Mouse (Mus musculus) gastrocnemius, adult 18-20 months (tissue): Measurements from ENCODE around the gene Clec1a. TPM values are rescaled to one million over a fixed set of nuclear protein-coding genes. Genes with fewer than 3 reads are reported as not detected.
A peak's percentile ranks its signal among the peaks of the same experiment; 100 is the strongest.
"Not testable (repeated sequence)": the region's sequence is repeated elsewhere in the genome, so short reads cannot be mapped to it uniquely, and the experiment has no call there.

Experiments
- DNase-seq: peaks from one replicate; pipeline ENCODE4 v3.0.0; 2021; ENCODE audit warnings: low spot score
- long read RNA-seq, 2 experiments: library from polyadenylated mRNA; stranded (forward); transcript quantifications; one replicate each; pipeline ENCODE4 v2.0.0; 2021
- total RNA-seq, 2 experiments: library from RNA; stranded (reverse); gene quantifications; 2 replicates each; pipeline ENCODE4 v1.2.3; 2021

Gene Clec1a
- 1 to 10 TPM; 1.6 to 1.8 TPM for total RNA-seq
- long read RNA-seq, experiment 1, partial matches to known transcripts = 0 of 1 reads
- long read RNA-seq, experiment 1, other reads (novel, unspliced or antisense) = 1 of 1 reads
- long read RNA-seq, experiment 2, partial matches to known transcripts = 1 of 1 reads
- long read RNA-seq, experiment 2, other reads (novel, unspliced or antisense) = 0 of 1 reads

DNA sequence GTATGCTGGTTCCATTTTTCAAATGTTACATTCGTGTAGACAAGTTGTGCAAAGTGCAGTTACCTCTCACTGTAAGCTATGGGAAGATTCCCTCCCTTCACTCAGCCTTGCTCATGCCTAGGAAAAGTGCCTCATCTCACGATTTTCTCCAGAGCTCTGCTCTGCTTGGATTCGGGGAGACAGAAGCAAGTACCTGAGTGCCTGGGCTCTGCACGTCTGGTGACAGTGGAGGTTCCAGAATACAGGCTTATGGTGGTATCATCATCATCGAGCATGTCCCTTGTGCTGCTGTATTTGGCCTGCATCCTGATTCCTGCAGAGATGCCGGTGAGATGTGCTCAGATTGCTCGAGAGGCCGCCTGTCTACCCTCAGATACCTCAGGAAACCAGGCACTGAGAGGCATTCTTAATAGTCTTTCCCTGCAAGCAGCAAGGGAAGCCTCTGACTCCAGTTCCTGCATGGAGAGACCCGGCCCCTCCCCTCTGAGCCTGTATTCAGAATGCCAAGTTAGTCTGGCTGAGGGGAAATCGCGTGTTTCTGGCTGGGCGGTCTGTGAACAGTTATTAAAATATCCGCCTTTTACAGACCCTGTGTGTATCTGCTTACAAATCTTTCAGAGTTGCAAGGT, at the start of gene Clec1a:
Gene Clec1a, minus strand, starts transcription at position 590 of the 629 bp plus-strand sequence.
- peak; percentile 47 for DNase-seq

DNA sequence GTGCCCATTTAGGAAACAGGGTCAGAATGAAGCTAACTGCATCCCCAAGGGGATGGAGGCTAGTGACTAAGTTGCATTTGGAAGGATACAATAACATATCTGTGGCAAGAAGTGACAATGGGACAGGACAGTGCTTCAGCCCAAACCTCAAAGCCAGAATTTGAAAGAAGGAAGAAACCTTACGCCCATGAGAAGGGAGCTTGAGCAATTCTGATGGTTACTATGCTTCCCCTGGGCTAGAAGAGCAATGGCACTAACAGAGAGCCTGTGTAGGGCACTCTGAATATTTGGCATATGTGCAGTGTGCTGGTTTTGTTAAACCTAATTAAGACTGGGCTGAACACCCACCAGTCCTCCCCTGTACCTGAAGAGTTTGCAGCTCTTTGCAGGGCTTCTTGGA, 47.7 kb upstream of the Clec1a start:
- not testable (repeated sequence) for DNase-seq

DNA sequence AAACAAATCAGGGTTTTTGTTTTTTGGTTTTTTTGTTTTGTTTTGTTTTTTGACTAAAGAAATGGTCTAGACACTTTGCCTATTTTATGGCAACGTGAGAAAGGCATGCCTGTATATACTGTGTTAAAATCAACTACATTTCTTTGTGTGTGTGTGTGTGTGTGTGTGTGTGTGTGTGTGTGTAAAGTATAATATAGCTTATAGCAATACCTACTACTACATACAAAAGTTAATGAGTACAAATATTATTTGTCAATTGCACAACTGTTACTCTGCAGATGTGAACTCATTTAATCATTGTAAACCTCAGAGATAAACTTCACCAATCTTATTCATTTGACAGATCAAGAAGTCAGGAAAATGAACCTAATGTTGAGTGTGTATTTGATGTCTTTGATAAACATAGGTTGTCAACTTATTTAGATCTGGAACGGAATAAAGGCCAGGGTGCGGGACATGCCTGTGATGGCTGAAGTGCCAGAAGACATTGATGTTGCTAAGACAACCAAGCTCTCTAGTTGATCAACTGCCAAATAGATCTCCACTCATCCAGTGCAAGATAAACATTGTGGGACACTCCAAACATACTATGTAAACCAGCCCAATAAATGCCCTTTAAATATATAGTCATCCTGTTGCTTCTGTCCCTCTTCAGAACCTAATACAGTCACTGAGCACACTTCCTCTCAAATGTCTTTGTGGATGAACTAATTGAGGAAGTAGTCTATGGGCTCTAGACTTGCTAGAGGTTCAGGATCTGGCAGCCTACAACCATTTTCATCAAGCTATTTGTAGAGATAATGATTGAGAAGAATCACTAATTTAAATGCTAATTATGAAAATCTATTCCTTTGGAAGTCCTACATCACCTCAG, 45.8 kb upstream of the Clec1a start:
- DNase-seq = no peak

DNA sequence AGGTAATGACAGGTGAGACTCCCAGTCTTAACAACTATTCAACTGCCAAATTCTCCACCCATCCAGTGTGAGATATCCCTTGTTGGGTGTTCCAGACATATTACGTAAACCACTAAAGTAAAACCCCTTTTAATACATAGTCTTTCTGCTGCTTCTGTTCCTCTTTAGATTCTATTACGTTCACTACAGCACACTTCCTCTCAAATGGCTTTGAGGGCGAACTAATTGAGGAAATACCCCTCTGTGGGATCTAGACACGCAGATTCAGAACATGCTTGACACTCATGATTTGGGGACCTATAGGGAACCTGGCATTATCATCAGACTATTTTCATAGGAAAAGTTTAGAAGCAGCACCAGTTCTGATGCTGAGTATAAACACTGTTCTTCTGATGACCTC, 43.1 kb upstream of the Clec1a start:
- no peak for DNase-seq

DNA sequence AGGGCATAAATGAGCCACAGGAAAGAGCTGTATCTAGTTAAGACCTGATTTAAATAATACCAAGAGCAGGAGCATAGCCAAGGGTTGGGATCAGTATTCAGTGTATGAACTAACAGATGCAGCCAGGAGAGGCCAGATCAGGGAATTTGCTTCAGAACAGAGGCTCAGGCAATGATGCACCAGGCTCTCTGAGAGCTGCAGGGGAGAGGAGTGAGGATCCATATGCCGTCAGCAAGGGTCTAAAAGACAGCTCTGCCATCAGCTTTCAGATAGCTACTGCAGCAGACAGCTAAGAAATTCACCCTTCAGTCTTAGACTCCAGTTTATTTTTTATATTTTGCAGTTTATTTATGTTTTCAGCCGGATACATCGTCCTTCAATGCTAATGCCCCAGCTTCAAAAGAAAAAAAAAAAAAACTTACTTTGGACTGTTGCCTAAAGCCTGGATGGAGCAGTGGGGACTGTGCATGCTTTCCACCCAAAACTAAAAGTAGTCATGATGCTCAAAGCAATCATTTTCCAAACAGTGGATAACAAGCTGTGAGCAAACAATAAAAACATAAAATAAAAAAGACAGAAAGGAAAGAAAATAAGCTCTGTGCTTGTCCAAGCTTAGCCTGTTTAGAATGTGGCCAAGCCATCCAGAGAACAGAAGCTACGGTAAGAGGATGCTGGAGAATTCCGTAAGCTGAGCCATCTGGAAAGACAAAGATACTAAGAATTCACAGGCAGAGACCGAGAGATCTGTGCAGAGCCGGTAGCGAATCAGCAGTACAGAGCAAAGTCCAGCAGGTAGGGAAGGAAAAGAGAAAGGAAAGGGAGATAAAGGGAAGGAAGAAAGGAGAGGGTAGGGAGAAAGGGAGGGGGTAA, 28.5 kb upstream of the Clec1a start:
- DNase-seq = no peak

DNA sequence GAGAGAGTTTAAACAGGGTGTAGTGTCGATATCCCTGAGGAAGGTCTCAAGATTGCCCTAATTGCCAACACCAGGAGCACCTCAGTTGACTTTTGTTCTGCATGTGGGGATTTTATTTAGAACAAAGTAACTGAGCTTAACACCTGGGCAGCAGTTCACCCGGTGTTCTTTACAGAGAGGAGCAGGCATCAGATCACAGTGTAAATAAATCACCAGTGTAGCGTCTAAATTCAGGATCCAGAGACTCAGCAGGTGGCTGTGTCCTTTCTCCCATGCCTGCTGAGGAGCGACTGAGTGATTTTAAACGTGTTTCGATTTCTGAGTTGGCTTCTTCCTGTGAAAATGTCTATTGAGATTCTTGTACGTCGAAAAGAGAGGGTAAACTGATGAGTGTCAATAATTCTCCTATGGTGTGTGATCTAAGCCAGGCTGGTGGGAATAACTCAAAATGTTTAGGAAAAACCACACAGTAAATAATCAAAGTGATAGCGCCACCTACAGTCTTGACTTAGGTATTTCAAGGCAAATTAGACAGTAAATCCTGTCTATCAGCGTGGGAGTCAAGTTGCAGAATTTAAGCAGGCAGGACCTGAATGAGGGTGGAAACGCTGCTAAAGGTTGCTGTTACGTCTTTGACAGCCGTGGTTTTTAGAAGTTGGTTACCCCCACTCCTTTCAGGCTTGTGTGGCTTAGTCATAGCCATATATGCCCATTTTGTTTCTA, 24.8 kb upstream of the Clec1a start:
- peak; percentile 47 for DNase-seq

DNA sequence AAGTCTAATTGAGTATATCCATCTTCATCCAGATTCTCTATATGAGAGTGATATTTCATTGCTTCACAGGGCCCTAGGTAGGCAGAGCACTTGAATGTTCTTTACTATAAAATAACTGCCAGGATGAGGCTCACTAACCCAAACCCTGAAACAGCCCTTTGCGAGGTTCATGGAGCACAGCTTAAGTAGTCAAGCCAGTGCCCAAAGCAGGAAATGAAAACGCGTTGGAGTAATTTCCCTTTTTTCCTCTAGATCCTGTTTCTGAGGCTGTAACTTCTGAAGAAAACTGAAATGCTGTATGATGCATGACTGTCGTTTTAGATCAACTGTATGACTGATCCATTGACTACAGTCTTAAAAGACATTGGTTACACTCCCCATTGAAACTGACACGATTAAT, 20.8 kb upstream of the Clec1a start:
- no peak for DNase-seq

DNA sequence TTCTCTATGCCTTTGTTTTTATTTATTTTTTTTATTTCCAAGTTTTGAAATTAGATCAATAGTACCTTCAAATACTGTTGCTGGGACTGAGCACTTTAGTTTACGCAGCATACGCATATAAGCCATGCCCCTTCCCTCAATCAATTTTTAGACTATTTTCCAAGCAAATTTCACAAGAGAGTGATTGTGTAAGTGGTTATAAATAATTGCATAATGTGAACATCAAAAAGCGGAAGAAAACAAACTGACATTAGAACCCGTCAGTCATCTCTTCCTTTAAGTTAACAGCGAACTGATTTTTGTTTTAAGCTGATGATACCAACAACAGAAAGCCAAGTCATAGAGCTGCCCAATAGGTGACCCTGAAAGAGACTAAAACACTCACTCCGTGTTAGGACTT, 19.6 kb upstream of the Clec1a start:
- DNase-seq = no peak

DNA sequence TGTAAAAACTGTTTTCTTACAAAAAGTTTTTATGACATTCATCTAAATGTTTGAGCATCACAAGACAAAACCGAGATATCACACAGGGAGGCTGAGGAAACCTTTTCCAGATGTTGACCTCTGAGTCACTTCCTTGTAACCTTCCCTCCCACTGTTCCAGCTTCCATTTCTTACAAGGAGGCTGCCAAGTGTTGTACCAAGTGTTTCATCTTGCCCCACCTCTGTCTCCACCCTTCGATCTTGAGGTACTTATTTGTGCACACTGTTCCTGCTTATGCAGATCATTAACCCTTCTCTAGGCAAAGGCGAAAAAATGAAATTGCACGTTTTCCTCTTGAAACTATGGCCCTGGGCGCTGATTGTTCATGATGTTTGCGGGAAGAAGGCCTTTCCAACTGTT, 2.1 kb downstream of the Clec1a start:
- peak; percentile 32 for DNase-seq

DNA sequence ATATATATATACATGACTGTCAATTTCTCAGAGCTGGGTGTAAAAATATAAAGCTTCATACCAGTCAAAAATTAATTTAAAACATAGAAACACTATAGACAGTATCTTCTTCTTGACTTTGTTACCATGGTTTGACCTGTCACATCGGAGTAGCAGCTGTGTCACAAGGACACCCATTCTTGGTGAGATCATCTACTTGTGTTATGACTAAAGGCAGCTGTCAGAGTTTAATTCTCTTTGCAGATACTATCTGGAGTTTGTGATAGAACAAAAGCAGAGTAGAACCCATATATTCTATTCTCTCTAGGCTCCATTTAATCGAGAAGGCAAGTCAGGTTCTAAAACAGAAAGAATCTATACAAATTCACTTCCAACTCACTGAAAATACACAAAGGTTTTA, 13.8 kb downstream of the Clec1a start:
- no peak for DNase-seq

DNA sequence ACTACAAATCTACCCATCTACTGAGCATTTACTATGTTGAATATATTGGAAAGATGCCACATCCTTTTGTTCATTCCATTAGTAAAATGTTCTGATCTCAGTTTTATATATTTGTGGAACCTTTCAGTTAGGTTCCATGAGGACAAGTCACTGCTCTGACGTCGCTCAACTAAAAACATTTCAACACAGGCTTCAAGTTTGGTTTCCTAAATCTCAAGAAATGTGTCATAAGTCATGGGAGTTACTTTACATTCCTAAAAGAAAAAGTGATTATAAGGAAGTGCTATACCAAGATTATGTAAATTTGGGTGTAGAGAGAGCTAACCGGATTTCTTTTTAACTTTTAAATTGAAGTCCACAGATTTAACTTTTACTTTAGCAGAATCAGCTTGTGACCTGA, 15.8 kb downstream of the Clec1a start:
- no peak for DNase-seq

DNA sequence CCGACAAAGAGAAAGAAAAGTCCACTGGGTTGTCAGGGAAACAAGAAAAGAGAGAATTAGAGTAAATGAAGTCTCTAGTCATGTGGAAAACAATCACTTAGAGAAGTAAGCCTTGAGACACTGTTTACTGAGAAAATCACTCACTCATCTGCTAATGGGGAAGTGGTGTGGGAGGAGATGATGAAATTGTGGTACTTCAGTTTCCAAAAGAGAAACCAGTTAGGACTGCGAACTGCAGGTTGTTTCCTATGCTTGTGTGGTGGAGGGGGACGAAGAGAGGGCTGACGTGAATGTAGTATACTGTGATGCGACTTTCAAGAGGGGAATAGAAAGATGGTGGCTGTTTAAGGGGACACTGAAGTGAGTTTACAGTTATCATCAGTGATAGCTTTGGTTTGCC, 17.6 kb downstream of the Clec1a start:
- DNase-seq = no peak

DNA sequence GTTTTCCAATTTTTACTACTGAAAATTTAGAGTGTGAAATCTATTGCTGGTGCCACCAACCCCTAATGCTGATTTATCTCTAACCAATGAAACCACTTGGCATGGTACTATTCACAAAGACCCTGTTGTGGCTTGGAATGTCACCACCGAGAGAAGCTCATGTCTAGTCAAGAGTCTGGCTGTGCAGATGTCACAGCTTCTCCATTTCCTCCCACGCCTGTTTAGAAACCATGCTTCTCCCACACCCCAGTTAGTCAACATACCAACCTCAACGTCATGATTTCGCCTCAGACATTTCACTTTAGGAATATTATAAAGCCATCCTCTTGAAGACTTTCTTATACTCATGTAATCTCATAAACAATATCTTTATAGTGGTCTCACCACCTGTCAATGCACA, 24.5 kb downstream of the Clec1a start:
- no peak for DNase-seq

DNA sequence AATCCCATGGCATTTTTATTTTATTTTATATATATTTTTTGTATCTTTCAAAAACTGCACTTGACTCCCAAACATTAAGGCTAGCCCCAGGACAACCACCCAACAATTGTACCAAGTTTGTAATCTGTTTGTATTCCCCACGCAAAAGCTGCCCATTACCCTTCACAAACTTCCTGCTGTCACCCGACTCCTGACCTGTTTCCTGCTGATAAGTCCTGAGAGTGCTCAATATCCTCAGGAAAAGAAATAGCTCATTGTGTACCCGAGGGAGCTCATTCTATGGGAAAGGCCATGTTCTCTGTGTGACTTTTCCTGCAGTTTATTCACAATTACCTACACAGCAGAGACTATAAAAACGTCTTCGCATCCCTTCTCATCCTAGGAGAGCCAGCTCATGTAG, 26.0 kb downstream of the Clec1a start:
- DNase-seq = no peak

DNA sequence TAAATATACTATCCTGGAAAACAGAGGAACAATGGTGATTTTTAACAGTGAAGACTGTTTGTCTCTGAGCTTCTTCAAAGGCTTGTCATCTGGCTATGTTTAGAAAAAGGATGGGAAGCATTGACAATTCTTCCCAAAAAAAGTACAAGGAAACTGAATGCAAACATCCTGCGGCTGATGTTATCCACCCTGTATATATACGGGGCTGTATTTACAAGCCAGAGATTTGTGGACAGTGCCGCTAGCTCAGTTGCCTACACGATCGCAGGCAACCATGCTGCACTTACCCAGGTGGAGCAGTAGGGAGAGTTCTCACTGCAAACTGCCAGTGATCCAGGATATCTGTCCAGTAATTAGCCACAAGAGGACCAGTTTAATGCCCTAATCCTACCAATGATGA, 26.6 kb downstream of the Clec1a start:
- no peak for DNase-seq

DNA sequence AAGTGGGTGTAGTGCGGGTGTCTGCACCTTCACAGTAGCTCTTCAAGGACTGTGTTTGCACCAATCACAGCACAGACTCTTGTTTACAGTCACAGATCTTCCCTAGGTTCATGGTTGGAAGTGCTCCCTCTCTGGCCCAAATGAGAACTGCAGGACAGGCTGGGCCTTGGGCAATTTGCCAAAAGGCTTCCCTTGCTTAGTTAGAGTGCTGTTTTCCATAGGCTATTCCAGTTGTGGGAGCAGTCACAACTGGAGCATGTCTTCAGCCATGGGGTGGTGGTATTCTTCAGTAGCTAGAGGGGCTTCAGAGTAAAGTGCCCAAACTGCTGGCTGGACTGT, 28.1 kb downstream of the Clec1a start:
- DNase-seq = peak; percentile 77

DNA sequence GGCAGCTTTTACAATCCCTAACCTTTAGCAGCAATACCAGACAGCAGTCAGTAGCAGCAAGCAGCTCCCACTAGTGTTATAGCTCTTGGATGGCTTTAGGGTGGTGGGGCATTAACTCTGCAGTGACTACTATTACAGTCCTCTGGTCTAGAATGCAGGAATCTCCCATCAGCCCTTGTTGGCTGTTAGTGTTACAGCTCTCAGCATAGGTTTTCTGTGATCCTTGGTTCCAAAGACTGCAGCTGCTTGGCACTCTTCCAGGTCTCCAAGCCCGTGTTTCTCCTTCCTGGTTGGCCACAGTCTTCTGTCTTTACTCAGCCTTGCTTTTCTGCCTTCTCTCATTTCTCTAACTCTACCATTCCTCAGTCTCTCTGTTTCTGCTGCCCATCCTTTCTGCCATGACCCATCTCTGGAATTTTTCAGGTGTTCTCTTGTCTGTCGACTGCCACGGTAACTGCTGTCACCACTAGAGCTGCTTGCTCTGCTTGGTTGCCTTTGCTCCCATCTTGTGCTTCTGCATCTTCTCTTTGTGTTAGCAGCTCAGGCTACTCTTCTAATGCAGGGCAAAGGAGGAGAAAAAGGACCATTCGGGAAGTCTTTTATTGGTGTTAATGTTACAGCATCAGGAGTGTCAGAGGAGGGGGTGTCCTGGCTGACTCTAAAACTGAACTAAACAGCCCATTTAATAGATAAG, 28.6 kb downstream of the Clec1a start:
- peak; percentile 32 for DNase-seq

DNA sequence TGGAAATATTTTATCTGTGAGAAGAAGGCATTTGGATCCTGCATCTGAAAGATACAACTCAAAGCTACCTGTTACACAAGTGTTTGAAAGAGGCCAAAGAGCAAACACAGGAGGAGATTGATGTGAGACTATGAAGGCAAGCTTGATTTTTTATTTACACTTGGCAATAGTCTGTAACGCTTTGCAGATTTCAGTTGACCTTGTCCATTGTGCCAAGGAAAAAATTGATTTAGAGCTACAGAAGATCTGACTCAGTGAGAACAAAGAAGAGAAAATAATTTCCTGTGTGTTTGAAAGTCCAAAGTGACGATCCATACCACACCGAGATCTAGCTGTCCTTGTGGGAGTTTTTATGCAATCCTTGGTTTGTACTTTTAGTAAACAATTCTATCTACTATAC, 29.5 kb downstream of the Clec1a start:
- DNase-seq = no peak

DNA sequence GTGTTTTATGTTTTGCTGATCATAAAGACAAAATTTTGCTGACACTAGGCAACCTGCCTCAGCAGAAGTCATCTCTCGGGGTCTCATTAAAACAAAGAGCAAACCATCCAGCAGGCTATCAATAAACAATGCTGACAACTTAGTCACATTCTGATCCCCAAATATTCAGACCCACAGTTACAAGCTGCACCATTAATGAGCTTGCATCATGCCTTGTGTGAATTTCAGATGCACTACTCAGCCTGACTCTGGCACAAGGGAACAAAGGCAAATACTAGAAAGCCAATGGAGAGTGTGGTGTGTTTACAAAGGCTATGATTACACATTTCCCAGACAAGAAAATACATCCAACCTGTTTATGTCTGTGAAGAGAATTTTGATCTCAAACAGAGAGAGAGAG, 37.6 kb downstream of the Clec1a start:
- no peak for DNase-seq

DNA sequence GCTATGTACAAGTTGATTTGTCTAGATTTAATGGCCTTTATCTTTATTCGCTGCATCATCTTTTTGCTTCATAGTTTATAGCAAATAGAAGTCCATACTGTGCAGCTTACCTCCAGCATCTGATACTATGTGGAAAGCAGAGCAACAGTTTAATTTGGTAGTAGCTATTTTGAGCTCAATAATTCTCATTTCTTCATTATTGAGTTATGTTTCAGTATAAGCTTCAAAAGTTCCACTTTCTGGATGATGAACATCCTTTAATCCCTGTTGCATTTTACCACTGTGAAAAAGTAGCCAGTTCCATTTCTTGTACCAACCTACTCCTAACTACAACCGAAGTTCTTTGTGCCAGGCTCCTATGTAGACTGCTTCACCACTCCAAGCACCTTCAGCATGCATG, 43.2 kb downstream of the Clec1a start, which contains the start of gene Clec9a:
Gene Clec9a, plus strand, starts transcription at position 301 of the 400 bp plus-strand sequence.
- no peak for DNase-seq
